Mouse (Mus musculus) cerebellum, adult 8-10 months (tissue): ENCODE results near the gene Gm21885.

Source experiments
- DNase-seq: peaks from one replicate; pipeline ENCODE4 v3.0.0; 2022

Gm21885 gene

DNA sequence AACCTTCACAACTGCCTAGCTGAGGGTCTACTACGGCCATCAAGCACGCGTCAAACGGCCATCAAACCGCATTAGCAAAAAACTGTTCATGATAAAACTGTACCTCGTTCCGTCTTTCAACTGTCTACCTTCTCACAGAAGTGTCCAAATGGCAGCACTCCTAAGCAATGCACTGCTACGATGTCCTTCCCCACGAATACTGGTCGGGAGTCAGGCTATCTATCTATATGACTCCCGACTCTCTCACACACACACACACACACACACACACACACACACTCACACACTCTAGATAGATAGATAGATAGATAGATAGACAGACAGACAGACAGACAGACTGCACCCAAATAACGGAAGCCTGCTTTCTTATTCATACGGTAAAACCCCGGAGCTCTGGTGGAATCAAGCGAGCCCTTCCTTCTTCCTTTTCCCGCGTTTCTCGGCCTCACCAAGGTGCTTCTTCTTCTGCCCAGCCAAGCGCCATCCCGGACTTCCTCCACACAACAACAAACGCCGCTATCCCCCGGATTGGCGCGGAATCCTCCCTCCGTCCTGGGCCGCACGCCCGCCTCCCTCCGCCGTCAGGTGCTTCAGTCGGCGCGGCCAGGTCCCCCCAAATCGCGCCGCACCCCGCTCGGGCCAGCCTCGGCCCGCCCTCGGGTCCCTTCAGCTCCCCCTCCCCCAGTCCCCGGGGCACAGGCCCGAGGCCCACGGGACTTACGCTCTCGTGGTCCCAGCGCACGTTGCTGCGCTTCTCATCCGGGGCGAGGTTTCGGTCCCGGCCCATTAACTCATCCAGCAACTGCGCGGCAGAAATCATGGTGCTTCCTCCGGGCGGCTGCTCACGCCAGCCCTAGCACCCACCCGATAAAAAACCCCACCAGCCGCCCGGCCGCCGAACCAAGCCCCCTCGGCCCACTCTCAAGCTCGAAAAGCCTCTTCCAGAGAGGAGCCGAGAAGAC, 39.6 kb downstream of the Gm21885 start:
- no peak for DNase-seq

DNA sequence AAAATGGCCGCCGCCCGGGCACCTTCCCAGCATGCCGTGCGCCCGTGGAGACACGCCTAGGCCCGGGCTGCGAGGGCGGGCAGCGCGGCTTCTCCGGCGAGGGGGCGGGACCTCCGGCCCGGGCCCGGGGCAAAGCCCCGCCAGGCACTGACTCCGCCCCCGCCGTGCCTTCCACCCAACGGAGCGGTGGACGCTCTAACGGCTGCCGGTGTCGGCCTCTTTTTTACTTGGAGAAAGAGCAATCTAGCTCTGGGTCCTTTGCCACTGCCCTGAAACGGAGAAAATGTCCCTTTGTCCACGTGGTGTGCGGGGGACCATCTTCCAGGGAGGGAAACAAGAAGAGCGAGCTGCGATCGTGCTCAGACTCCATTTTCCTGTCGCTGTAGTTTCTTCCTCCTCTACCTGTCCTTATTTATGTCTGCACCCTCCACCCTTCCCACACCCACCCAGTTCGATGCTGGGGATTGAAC, 40.3 kb downstream of the Gm21885 start, which contains the start of gene Luc7l3:
Gene Luc7l3 (minus strand): TSS at position 58 of the 470 bp plus-strand sequence.
- DNase-seq: peak; percentile 94

DNA sequence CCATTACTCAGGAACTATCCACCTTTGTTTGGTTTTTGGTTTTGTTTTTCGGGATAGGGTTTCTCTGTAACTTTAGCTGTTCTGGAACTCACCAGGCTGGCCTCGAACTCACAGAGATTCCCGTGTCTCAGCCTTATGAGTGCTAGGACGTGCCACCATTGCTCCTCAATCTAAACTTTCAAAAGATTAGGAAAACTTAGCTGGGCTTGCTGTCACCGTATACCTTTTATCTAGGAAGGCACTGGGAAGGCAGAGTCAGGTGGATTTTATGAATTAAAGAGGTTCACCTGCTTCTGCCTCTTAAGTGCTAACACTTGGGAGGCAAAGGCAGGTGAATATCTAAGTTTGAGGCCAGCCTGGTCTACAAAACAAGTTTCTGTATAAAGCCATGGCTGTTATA, 41.0 kb downstream of the Gm21885 start:
- DNase-seq: no peak

DNA sequence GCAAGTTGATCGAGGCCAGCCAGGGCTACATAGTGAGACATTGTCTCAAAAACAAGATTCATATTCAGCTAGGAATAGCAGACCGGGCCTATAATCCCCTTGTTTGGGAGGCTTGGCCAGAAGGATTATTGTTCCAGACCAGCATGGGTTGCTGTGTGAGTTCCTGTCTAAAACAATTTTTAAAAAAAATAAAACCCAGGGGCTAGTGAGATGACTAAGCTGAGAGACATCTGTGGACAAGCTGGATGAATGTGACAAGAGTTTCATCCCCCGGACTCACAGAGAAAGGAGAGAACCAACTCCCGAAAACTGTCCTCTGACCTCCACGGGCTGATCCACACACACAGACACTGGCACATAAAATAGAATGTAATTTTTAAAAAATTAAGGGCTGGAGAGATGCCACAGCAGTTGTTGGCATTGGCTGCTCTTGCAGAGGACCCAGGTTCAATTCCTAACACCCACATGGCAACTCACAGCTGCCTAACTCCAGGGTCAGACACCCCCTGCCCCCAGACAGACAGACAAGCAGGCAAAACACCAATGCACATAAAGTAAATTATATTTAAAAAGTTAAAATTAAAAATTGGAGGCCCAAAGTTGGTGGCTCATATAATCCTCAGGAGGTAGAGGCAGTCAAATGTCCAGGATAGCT, 41.7 kb downstream of the Gm21885 start:
- no peak for DNase-seq

DNA sequence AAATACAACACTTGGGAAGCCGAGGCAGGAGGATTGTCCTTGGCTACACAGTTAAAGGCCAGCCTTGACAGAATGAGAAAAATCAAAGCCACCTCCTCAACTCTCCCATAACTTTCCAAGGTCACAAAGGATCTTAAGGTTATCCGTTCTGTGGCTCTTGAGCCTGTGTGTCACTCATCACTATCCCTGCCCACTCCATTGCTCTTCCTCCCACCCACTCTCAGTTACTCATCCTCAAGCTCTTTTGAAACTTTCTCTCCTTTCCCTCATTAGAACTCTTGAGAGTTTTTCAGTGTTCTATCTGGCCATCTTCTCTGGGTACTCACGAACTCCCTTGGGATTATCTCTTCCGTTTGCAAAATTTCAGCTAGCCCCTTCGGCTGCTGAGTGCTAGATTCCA, 42.9 kb downstream of the Gm21885 start:
- no peak for DNase-seq

DNA sequence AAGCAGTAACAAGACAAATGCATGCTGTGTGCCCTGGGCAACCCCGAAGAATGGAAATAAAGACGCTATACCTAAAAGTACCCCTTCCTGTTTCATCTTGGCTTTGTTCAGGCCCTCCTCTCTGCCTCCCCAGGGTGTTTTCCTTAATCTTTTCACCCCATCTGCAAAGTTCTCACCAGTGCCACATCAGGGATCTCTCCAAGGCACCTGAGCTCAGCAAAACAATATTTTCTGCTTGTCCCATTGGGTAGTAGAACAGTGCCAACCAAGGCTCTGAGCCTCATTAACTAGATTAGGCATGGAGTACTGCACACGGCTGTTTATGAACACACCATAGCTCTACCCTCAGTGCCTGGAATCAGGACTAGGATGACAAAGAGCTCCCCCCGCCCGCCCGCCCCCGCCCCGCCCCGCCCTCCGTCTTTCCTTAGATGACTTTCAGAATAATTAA, 45.3 kb downstream of the Gm21885 start:
- peak; percentile 69 for DNase-seq

DNA sequence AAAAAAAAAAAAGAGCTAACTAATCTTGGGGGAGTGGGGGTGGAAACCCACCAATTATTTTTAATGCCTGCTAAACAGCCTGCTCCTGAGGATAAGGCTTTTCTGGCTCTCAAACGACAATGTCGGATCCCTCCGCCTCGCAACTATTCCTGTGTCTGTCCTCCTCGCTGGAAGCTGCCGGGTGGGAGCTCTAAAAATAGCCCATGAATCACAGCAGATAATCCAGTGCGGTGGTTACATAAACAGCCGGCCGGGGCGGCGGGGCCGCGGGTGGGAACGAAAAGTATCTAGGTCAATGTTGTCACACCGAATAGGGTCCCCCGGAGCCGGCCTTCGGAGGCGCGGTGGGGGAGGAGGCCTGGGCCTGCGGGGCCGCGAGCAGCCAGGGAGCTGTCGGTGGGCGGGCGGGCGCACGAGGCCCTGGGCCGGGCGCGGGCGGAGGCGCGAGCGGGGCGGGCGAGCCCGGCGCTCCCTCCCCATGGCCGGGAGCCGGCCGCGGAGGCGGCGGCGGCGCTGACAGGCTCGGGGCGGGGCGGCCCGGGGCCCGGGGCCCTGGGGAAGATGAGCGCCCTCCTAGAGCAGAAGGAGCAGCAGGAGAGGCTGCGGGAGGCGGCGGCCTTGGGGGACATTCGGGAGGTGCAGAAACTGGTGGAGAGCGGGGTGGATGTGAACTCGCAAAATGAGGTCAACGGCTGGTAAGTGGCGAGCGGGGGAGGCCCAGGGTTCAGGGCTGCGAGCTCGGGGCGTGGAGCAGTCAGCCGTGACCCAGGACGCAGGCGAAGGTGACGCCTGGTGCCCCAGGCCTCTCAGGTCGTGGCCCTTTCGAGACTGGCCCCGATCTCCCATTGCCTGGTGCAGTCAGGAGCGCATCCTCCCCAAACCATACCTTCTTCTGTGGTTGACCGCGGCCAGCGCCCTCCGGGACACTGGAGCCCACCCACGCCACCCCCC, 46.3 kb downstream of the Gm21885 start, which contains the start of gene Ankrd40:
Gene Ankrd40 (plus strand): TSS at position 309 of the 951 bp plus-strand sequence.
- peak; percentile 98 for DNase-seq

DNA sequence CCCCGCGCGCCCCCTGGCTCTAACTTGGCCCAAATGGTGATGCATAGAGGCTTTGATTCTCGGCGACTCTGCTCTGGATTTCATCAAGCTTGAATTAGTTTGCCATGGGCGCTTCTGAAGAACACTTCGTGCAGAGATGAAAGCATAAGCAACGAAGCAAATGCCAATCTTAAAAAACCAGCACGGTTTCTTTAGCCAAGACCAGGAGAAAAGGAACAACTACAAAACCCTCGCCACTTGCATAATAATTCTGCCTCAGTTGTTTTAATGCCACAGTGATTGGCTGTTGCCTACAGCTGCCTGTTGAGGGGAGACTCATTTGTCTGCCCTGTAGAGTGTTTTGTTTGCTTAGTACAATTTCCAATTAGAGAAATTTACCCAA, 47.0 kb downstream of the Gm21885 start:
- DNase-seq: no peak

DNA sequence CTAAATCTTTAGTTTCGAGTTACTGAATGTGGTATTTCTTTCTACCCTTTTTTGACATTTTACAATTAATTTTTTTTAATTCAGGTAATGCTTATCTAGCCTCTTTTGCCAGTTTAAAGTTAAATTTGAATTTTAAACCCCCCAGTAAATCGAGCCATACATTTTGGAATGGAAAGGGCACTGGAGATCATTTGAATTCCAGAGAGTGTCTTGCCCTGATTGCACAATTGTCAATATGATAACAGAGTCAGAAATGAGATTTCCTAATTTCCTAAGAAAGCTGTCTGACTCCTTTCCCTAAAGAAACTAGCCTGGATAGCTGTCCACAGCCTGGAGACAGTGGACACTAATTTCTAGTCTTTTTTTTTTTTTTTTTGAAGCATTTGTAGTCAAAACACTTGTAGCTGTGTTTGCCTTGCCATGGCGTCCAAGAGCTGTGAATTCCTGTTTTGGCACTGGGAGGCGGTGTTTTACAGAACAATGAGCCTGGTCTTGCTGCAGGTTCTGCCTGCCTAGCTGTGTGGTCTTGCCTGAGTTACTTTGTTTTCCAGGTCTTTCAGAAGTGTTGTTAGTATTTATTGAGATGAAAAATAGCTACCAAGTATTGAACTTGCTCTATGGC, 47.7 kb downstream of the Gm21885 start:
- DNase-seq: peak; percentile 60

DNA sequence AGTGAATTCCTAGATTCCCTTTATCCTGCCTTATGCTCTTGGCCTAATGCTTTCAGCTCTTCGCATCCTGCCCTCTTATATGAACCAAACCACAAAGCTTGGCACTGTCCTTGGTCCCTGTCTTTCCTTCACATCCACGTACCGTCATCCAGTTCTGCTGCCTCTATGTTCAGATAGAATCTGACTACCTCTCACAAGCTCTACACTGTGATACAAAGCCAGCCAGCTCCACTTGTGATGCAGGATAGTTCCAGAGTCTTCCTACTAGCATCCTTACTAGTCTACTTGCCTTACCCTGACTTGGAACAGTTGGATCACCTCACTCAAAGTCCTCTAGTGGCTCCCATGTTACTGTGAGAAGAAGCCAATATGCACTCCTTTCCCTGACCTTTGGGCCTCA, 48.5 kb downstream of the Gm21885 start:
- no peak for DNase-seq

DNA sequence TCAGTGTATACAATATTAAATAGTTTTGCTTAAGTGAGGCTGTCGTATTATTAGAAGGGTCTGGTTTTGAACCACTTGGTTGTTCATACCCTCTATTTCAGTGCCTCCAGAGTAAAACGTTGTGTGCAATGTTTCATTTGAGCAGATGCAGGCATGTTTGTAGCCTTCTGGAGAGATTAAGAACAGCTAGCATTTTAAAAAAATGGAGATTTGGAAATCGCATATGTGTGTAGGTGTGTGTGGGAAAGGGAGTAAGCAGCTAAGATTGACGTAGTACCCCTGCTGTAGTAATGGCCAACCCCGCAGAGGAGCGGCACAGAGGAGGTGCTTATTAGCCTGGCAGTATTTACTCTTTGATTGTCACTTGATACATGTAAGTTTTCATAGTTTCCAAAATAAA, 51.1 kb downstream of the Gm21885 start:
- DNase-seq: no peak

DNA sequence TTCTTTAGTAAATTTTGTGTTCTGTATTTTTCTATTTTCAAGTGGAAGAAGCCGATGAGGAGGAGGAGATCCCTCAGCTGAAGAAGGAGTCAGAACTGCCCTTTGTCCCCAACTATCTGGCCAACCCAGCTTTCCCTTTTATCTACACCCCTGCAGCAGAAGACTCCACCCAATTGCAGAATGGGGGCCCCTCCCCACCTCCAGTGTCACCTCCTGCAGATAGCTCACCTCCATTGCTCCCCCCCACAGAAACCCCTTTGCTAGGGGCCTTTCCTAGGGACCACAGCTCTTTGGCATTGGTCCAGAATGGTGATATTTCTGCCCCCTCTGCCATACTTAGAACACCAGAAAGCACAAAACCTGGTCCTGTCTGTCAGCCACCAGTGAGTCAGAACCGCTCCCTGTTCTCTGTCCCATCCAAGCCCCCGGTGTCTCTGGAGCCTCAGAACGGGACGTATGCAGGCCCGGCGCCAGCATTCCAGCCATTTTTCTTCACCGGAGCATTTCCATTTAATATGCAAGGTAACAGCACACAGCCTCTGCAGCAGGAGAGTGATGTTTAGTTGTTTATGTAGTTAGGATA, 52.8 kb downstream of the Gm21885 start:
- no peak for DNase-seq
